Mouse (Mus musculus): Measurements from ENCODE around the gene Elane.

DNA sequence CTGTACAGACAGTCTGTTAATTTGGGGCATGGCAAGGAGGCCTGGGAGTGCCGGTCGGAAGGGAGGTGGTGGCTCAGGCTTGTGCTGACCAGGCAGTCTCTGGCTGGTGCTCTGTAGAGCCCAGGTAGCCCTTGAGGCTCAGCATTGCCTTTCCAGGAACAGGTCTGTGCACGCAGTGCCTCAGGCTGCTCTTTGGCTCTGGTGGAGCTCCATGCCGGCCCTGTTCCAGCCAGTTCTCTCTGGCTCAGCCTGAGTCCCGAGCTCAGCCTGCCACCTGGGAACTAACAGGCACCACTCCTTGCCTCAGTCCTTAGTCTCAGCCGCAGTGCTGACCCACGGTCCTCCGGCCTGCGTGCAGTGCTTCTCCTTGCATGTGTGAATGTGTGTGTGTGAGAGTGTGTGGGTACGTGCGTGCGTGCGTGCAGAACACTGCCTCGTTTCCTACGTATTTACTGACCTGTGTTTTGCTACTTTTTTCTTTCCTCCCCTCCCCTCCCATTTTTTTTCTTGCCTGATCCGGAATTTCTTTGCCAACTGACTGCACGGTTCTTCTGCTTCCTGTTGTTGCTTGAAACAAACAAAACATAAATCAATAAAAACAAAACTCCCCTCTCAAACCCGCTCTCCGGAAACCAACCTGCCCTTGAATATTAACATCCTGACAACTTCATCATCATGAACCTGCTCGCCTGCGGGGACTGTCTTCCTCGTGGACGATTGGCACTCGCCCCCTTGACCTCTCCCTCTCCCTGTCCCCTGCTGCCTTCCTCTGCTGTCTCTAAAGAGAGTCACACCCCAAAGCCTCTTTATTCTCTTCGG lies 24.6 kb upstream of the Elane start:
- no peak for TF ChIP-seq CTCF (IDR thresholded peaks at IDR 0.05; ENCODE audit: borderline replicate concordance, insufficient read depth, low read depth, low read length)
- TF ChIP-seq POLR2A (IDR thresholded peaks at IDR 0.05; ENCODE audit: borderline replicate concordance, insufficient read depth, low read length) = no peak
